Mouse (Mus musculus) embryonic fibroblast, embryonic 13.5 days (primary cell): Measurements from ENCODE around the gene Tdrd6.

Source experiments
- CTCF ChIP-seq: IDR thresholded peaks from 2 replicates; pipeline ENCODE4 v1.5.1; 2011; ENCODE audit warnings: mild to moderate bottlenecking, control low read depth, low read length, moderate library complexity, borderline replicate concordance; ENCODE audit not compliant: insufficient read depth
- POLR2A ChIP-seq: IDR thresholded peaks from 2 replicates; pipeline ENCODE4 v1.6.1; 2011; ENCODE audit warnings: low read depth, mild to moderate bottlenecking, control low read depth, low read length, moderate library complexity

GRCm38 (mm10) chr17:43598706-43599105 lies 31.4 kb downstream of the Tdrd6 start:
- TF ChIP-seq CTCF, result no peak
- no peak for TF ChIP-seq POLR2A
